Mouse (Mus musculus) CH12.LX (cell line): Measurements from ENCODE around the gene Mybph. TPM values are rescaled to one million over a fixed set of nuclear protein-coding genes. Genes with fewer than 3 reads are reported as not detected.

Source experiments
- DNase-seq: peaks from one replicate; pipeline ENCODE4 v3.0.0-alpha.2; 2013; ENCODE audit errors: extremely low read depth
- H3K27ac ChIP-seq: 2 replicates; pipeline ENCODE4 v1.5.1; 2012; ENCODE audit warnings: low read depth, mild to moderate bottlenecking, control low read depth, moderate library complexity; ENCODE audit not compliant: insufficient read depth
- H3K27me3 ChIP-seq: replicated peaks from 2 replicates; pipeline ENCODE3; 2012; ENCODE audit warnings: inconsistent platforms
- H3K36me3 ChIP-seq, 2 experiments: replicated peaks in 1 of 2; 2 replicates each; pipeline versions ENCODE3 to v1.6.1; 2012; ENCODE audit warnings: inconsistent platforms in 1 of 2, low read length in 1 of 2, mild to moderate bottlenecking in 1 of 2, mixed read lengths in 1 of 2, moderate library complexity in 1 of 2; ENCODE audit not compliant: control insufficient read depth in 1 of 2, insufficient read depth in 1 of 2
- H3K4me1 ChIP-seq, 2 experiments: 2 replicates each; pipeline ENCODE4 v1.6.1; 2012; ENCODE audit warnings: inconsistent platforms in 1 of 2, moderate library complexity in 1 of 2; ENCODE audit not compliant: insufficient read depth in 2 of 2, control insufficient read depth in 1 of 2
- H3K4me2 ChIP-seq: 2 replicates; pipeline ENCODE4 v1.6.1; 2012; ENCODE audit warnings: low read depth, mild to moderate bottlenecking, control low read depth; ENCODE audit not compliant: poor library complexity, insufficient read depth, severe bottlenecking
- H3K4me3 ChIP-seq, 3 experiments: fragments of 150-350 bp in 1 of 3; sonication (generic) in 1 of 3; replicated peaks in 1 of 3; 2 replicates each; pipeline versions ENCODE3 to v1.5.1; 2011 to 2012; ENCODE audit warnings: low read depth in 2 of 3, low read length in 2 of 3, mild to moderate bottlenecking in 2 of 3, moderate library complexity in 2 of 3, control low read depth in 1 of 3, improper control_type of control experiment in 1 of 3, inconsistent platforms in 1 of 3, mixed read lengths in 1 of 3; ENCODE audit not compliant: poor library complexity in 1 of 3
- H3K79me2 ChIP-seq: replicated peaks from 2 replicates; pipeline ENCODE4 v1.6.1; 2012; ENCODE audit warnings: mild to moderate bottlenecking, moderate library complexity; ENCODE audit not compliant: control insufficient read depth, poor library complexity, insufficient read depth, severe bottlenecking; ENCODE audit errors: extremely low read depth
- H3K9ac ChIP-seq: 2 replicates; pipeline ENCODE4 v1.6.1; 2012; ENCODE audit warnings: low read depth, mild to moderate bottlenecking, control low read depth, moderate library complexity; ENCODE audit not compliant: insufficient read depth
- H3K9me3 ChIP-seq: replicated peaks from 2 replicates; pipeline ENCODE3; 2012; ENCODE audit warnings: low read length, inconsistent platforms, mixed read lengths
- BHLHE40 ChIP-seq: IDR thresholded peaks from 2 replicates; pipeline ENCODE4 v1.6.1; 2011; ENCODE audit warnings: mild to moderate bottlenecking, low read depth, low read length, improper control_type of control experiment
- CHD1 ChIP-seq: IDR thresholded peaks from 2 replicates; pipeline ENCODE4 v1.6.1; 2012; ENCODE audit warnings: low read depth, low read length, improper control_type of control experiment, inconsistent platforms
- CHD2 ChIP-seq: IDR thresholded peaks from 2 replicates; pipeline ENCODE4 v1.6.1; 2011; ENCODE audit warnings: low read length, improper control_type of control experiment
- E2F4 ChIP-seq: IDR thresholded peaks from 2 replicates; pipeline ENCODE4 v1.6.1; 2011; ENCODE audit warnings: low read depth, low read length, improper control_type of control experiment; ENCODE audit not compliant: insufficient replicate concordance
- EP300 ChIP-seq: IDR thresholded peaks from 2 replicates; pipeline ENCODE4 v1.6.1; 2011; ENCODE audit warnings: low read length, improper control_type of control experiment
- ETS1 ChIP-seq: conservative IDR thresholded peaks from 2 replicates; pipeline ENCODE4 v1.6.1; 2012; ENCODE audit warnings: low read depth, mild to moderate bottlenecking, inconsistent platforms, low read length, improper control_type of control experiment, moderate library complexity
- GABPA ChIP-seq: IDR thresholded peaks from 2 replicates; pipeline ENCODE4 v1.6.1; 2012; ENCODE audit warnings: low read depth, low read length, improper control_type of control experiment, inconsistent platforms; ENCODE audit not compliant: insufficient replicate concordance
- KAT2A ChIP-seq: IDR thresholded peaks from 2 replicates; pipeline ENCODE4 v1.6.1; 2012; ENCODE audit warnings: low read length, improper control_type of control experiment, inconsistent platforms; ENCODE audit not compliant: insufficient replicate concordance
- MAFK ChIP-seq: IDR thresholded peaks from 2 replicates; pipeline ENCODE4 v1.6.1; 2011; ENCODE audit warnings: low read length, improper control_type of control experiment; ENCODE audit not compliant: insufficient replicate concordance
- MAX ChIP-seq: IDR thresholded peaks from 2 replicates; pipeline ENCODE4 v1.6.1; 2011; ENCODE audit warnings: low read length, improper control_type of control experiment
- MEF2A ChIP-seq: IDR thresholded peaks from 2 replicates; pipeline ENCODE4 v1.6.1; 2014; ENCODE audit warnings: low read depth, mild to moderate bottlenecking, inconsistent platforms, low read length, improper control_type of control experiment, borderline replicate concordance
- MYC ChIP-seq: IDR thresholded peaks from 2 replicates; pipeline ENCODE4 v1.6.1; 2011; ENCODE audit warnings: low read depth, mild to moderate bottlenecking, improper control_type of control experiment, low read length
- NELFE ChIP-seq: IDR thresholded peaks from 2 replicates; pipeline ENCODE4 v1.6.1; 2011; ENCODE audit warnings: low read depth, low read length, improper control_type of control experiment
- NRF1 ChIP-seq: IDR thresholded peaks from 2 replicates; pipeline ENCODE4 v1.6.1; 2014; ENCODE audit warnings: low read depth, mild to moderate bottlenecking, inconsistent platforms, low read length, improper control_type of control experiment, moderate library complexity
- PAX5 ChIP-seq: IDR thresholded peaks from 2 replicates; pipeline ENCODE4 v1.6.1; 2012; ENCODE audit warnings: low read length, inconsistent platforms, mixed read lengths
- POLR2A ChIP-seq: IDR thresholded peaks from 2 replicates; pipeline ENCODE4 v1.6.1; 2011; ENCODE audit warnings: low read depth, mild to moderate bottlenecking, improper control_type of control experiment, low read length
- RCOR1 ChIP-seq: conservative IDR thresholded peaks from 2 replicates; pipeline ENCODE4 v1.6.1; 2012; ENCODE audit warnings: low read depth, mild to moderate bottlenecking, inconsistent platforms, low read length, improper control_type of control experiment
- SIN3A ChIP-seq: IDR thresholded peaks from 2 replicates; pipeline ENCODE4 v1.6.1; 2012; ENCODE audit warnings: low read length, improper control_type of control experiment, inconsistent platforms
- SMC3 ChIP-seq: IDR thresholded peaks from 2 replicates; pipeline ENCODE4 v1.6.1; 2011; ENCODE audit warnings: low read depth, low read length, improper control_type of control experiment
- TBP ChIP-seq: conservative IDR thresholded peaks from 2 replicates; pipeline ENCODE4 v1.6.1; 2011; ENCODE audit warnings: low read depth, low read length, improper control_type of control experiment
- TCF12 ChIP-seq: IDR thresholded peaks from 2 replicates; pipeline ENCODE4 v1.6.1; 2014; ENCODE audit warnings: low read depth, mild to moderate bottlenecking, inconsistent platforms, low read length, improper control_type of control experiment
- UBTF ChIP-seq: IDR thresholded peaks from 2 replicates; pipeline ENCODE4 v1.6.1; 2012; ENCODE audit warnings: low read depth, mild to moderate bottlenecking, inconsistent platforms, low read length, improper control_type of control experiment, moderate library complexity
- USF1 ChIP-seq: IDR thresholded peaks from 2 replicates; pipeline ENCODE4 v1.6.1; 2014; ENCODE audit warnings: low read depth, mild to moderate bottlenecking, inconsistent platforms, low read length, improper control_type of control experiment
- USF2 ChIP-seq: conservative IDR thresholded peaks from 2 replicates; pipeline ENCODE4 v1.6.1; 2011; ENCODE audit warnings: low read depth, low read length, improper control_type of control experiment
- ZKSCAN1 ChIP-seq: IDR thresholded peaks from 2 replicates; pipeline ENCODE4 v1.6.1; 2012; ENCODE audit warnings: low read depth, inconsistent platforms, low read length, improper control_type of control experiment, borderline replicate concordance
- ZMIZ1 ChIP-seq: IDR thresholded peaks from 2 replicates; pipeline ENCODE4 v1.6.1; 2012; ENCODE audit warnings: low read depth, mild to moderate bottlenecking, inconsistent platforms, low read length, improper control_type of control experiment
- ZNF384 ChIP-seq: IDR thresholded peaks from 2 replicates; pipeline ENCODE4 v1.6.1; 2012; ENCODE audit warnings: low read depth, low read length, improper control_type of control experiment, inconsistent platforms
- dilution Hi-C: fragments of 300-500 bp; cut with MboI; formaldehyde crosslinking; loops from 2 replicates; pipeline ENCODE4 v1.14.3; 2020; ENCODE audit warnings: low sequenced_read_pairs; ENCODE audit not compliant: extremely low pct_unique_long_range_greater_than_20kb, extremely low pct_ligation_motif_present
- in situ Hi-C: fragments of 300-500 bp; cut with MboI; formaldehyde crosslinking; loops from 3 replicates; pipeline ENCODE4 v1.14.3; 2019; ENCODE audit warnings: low sequenced_read_pairs, low pct_ligation_motif_present, low pct_unique_long_range_greater_than_20kb, mixed read lengths
- polyA plus RNA-seq: library from polyadenylated mRNA; unstranded; fragments of >175 nt; gene quantifications from 2 replicates; pipeline ENCODE4 v1.2.1, GENCODE M21; 2012; ENCODE audit warnings: low read depth; ENCODE audit not compliant: insufficient read length
- total RNA-seq, 2 experiments: library from RNA; depleted of rRNA; stranded (reverse); fragments of 300-350 nt in 1 of 2; fragments of >200 nt in 1 of 2; gene quantifications; 2 replicates each; pipeline ENCODE4 v1.2.3; 2012 to 2014

The Mybph gene
- total and polyA plus RNA-seq, 3 experiments, result 0.25 to 3.0 (median 0.51) TPM

DNA sequence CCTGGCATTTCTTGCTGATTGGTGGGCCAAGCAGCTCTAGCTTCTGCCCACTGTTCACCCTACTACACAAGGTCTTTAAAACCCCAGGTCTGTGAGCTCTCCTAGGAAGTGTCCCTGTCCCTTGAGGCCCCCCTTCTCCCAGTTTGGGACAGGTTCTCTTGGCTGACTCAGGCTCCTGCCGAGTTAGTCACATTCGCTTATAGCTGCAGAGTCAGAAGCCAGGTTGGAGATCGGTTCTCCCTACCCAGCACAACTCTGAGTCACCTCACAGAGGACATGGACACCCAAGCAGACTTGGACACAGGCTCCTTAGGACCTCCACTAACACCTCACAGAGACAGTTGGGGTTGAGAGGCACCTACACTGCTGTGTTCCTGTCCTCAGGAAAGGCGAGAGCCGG lies 2.1 kb upstream of the Mybph start:
- Histone ChIP-seq H3K9me3 (no peaks in the 10 kb centered on the region), H3K4me2 (no peak overlapping the region)
- dilution Hi-C loops, result no loop called here
- TF ChIP-seq MYC, result no peak
- no peak for TF ChIP-seq USF1
- no peak for TF ChIP-seq KAT2A
- no peak for TF ChIP-seq PAX5
- TF ChIP-seq SIN3A, result no peak
- no peak for TF ChIP-seq USF2
- TF ChIP-seq ZNF384, result no peak
- no peak for TF ChIP-seq TCF12
- TF ChIP-seq MEF2A, result no peak
- no peak for TF ChIP-seq POLR2A
- TF ChIP-seq ZMIZ1, result no peak
- TF ChIP-seq ETS1, result no peak
- no peak for TF ChIP-seq ZKSCAN1
- TF ChIP-seq GABPA, result no peak
- TF ChIP-seq RCOR1, result no peak
- TF ChIP-seq, all 38 proteins: peak for 0
- in situ Hi-C loops, result loop anchor here (5.0 to 10.0 kb wide), 2 partner anchors 39 to 104 kb away; no protein-coding TSS in a partner anchor
- no peaks in the 10 kb centered on the region for H3K27me3 ChIP-seq
- no peak overlapping the region for H3K27ac ChIP-seq
- no peak overlapping the region for H3K9ac ChIP-seq
- DNase-seq, result no peak
- H3K36me3 ChIP-seq, result peaks cover 0 to 2% of the 10 kb centered on the region in 2 experiments
- H3K4me3 ChIP-seq, result no peak overlapping the region
- peaks cover 36 to 95% of the 10 kb centered on the region in 2 experiments for H3K4me1 ChIP-seq
- no peaks in the 10 kb centered on the region for H3K79me2 ChIP-seq

GRCm38 (mm10) chr1:134192024-134192423 lies 1.2 kb upstream of the Mybph start:
- no peak for DNase-seq
- Histone ChIP-seq H3K36me3 (peaks cover 0 to 2% of the 10 kb centered on the region in 2 experiments), H3K9me3 (no peaks in the 10 kb centered on the region), H3K9ac (no peak overlapping the region), H3K27me3 (no peaks in the 10 kb centered on the region), H3K4me1 (peaks cover 40 to 92% of the 10 kb centered on the region in 2 experiments), H3K27ac (no peak overlapping the region), H3K4me3 (no peak overlapping the region), H3K79me2 (no peaks in the 10 kb centered on the region), H3K4me2 (no peak overlapping the region)
- dilution Hi-C loops, result no loop called here
- in situ Hi-C loops, result loop anchor here (5.0 to 10.0 kb wide), 2 partner anchors 40 to 103 kb away; no protein-coding TSS in a partner anchor
- TF ChIP-seq TCF12 (no peak), MAFK (no peak), E2F4 (no peak), MAX (no peak), MEF2A (no peak), UBTF (no peak), PAX5 (no peak), CHD2 (no peak), TBP (no peak), SMC3 (no peak), CHD1 (no peak), EP300 (no peak), USF2 (no peak), NELFE (no peak), NRF1 (no peak), BHLHE40 (no peak)
